Mouse (Mus musculus) forebrain, postnatal 0 days (tissue): ENCODE data around the gene Slc25a24. TPM values are rescaled to one million over a fixed set of nuclear protein-coding genes. Genes with fewer than 3 reads are reported as not detected.

Experiments used
- ATAC-seq: fragments of 200-750 bp; cut with Nextera tagmentation; 2 replicates; pipeline ENCODE4 v1.8.0; 2017; ENCODE audit warnings: mild to moderate bottlenecking, moderate library complexity
- DNase-seq: peaks from one replicate; pipeline ENCODE4 v3.0.0-alpha.2; 2015
- H3K27ac ChIP-seq: fragments of 300-500 bp; sonication (generic); 2 replicates; pipeline ENCODE4 v1.5.1; 2014; ENCODE audit warnings: low read depth, mild to moderate bottlenecking, antibody characterized with exemption, low read length, moderate library complexity, mixed read lengths
- H3K27me3 ChIP-seq: fragments of 300-500 bp; sonication (generic); 2 replicates; pipeline ENCODE4 v1.6.1; 2014; ENCODE audit warnings: mild to moderate bottlenecking, low read length, mixed read lengths; ENCODE audit not compliant: insufficient read depth
- H3K36me3 ChIP-seq: fragments of 300-500 bp; sonication (generic); 2 replicates; pipeline ENCODE4 v1.6.1; 2014; ENCODE audit warnings: mild to moderate bottlenecking, moderate library complexity; ENCODE audit not compliant: insufficient read depth
- H3K4me1 ChIP-seq: fragments of 300-500 bp; sonication (generic); 2 replicates; pipeline ENCODE4 v1.6.1; 2014; ENCODE audit warnings: antibody characterized with exemption; ENCODE audit not compliant: insufficient read depth
- H3K4me2 ChIP-seq: fragments of 300-500 bp; sonication (generic); 2 replicates; pipeline ENCODE4 v1.6.1; 2014; ENCODE audit warnings: low read depth, mild to moderate bottlenecking, moderate library complexity
- H3K4me3 ChIP-seq: fragments of 300-500 bp; sonication (generic); 2 replicates; pipeline ENCODE4 v1.5.1; 2014; ENCODE audit warnings: low read depth, low read length, mixed read lengths
- H3K9ac ChIP-seq: fragments of 300-500 bp; sonication (generic); 2 replicates; pipeline ENCODE4 v1.6.1; 2014; ENCODE audit warnings: mild to moderate bottlenecking
- H3K9me3 ChIP-seq: fragments of 300-500 bp; sonication (generic); 2 replicates; pipeline ENCODE4 v1.6.1; 2016; ENCODE audit warnings: low read length
- CTCF ChIP-seq: sonication (generic); IDR thresholded peaks from 2 replicates; pipeline ENCODE4 v1.5.1; 2016; ENCODE audit warnings: antibody characterized with exemption, control low read depth, low read depth
- WGBS: fragments of 180-500 bp; shearing (Covaris S2); extraction: QIAGEN DNeasy Blood & Tissue Kit; methylation state at CpG from one replicate; pipeline ENCODE4 v1.1.7; 2014; 5-methylcytosine and 5-hydroxymethylcytosine counted together
- polyA plus RNA-seq: library from polyadenylated mRNA; unstranded; fragments of >200 nt; fragmentation: Nextera tagmentation; extraction: Ambion mirVana; gene quantifications from 2 replicates; pipeline ENCODE4 v1.2.1, GENCODE M21; 2015
- total RNA-seq: library from RNA; depleted of rRNA; stranded (reverse); fragments of >200 nt; gene quantifications from 2 replicates; pipeline ENCODE4 v1.2.3, GENCODE M21; 2014

Gene Slc25a24
- total and polyA plus RNA-seq, 2 experiments from 2014 or later, result 2.7 to 5.2 TPM

GRCm38 (mm10) chr3:109152561-109152960 is 29.6 kb downstream of the Slc25a24 start:
- Histone ChIP-seq H3K4me1 (no peaks in the 10 kb centered on the region), H3K27ac (no peak overlapping the region), H3K9me3 (no peaks in the 10 kb centered on the region), H3K36me3 (no peaks in the 10 kb centered on the region), H3K4me3 (no peak overlapping the region), H3K9ac (no peak overlapping the region), H3K4me2 (no peak overlapping the region), H3K27me3 (no peaks in the 10 kb centered on the region)
- WGBS, result 51% methylated on average over 4 of the region's 4 CpGs
- DNase-seq (no peak), ATAC-seq (no peak)
- no peak for TF ChIP-seq CTCF

- ATAC-seq (no peak), DNase-seq (no peak)
- H3K9ac ChIP-seq, result no peak overlapping the region
- H3K27me3 ChIP-seq, result no peaks in the 10 kb centered on the region
- WGBS, result 94% methylated on average over 6 of the region's 6 CpGs
- no peaks in the 10 kb centered on the region for H3K4me1 ChIP-seq
- H3K4me2 ChIP-seq, result no peak overlapping the region
- no peak for TF ChIP-seq CTCF
- H3K9me3 ChIP-seq, result no peaks in the 10 kb centered on the region
- no peak overlapping the region for H3K27ac ChIP-seq
- no peaks in the 10 kb centered on the region for H3K36me3 ChIP-seq
- H3K4me3 ChIP-seq, result no peak overlapping the region
Observed at GRCm38 (mm10) chr3:109153410-109153809, 30.5 kb downstream of the Slc25a24 start.

- WGBS, result 93% methylated on average over 4 of the region's 4 CpGs
- TF ChIP-seq CTCF, result no peak
- ATAC-seq (no peak), DNase-seq (no peak)
- H3K27ac ChIP-seq, result no peak overlapping the region
- H3K36me3 ChIP-seq, result no peaks in the 10 kb centered on the region
- H3K9me3 ChIP-seq, result no peaks in the 10 kb centered on the region
- no peak overlapping the region for H3K4me2 ChIP-seq
- H3K4me1 ChIP-seq, result no peaks in the 10 kb centered on the region
- H3K27me3 ChIP-seq, result no peaks in the 10 kb centered on the region
- H3K4me3 ChIP-seq, result no peak overlapping the region
- H3K9ac ChIP-seq, result no peak overlapping the region
Observed at GRCm38 (mm10) chr3:109155926-109156669, 33.1 kb downstream of the Slc25a24 start.

- Histone ChIP-seq H3K4me1 (no peaks in the 10 kb centered on the region), H3K9me3 (no peaks in the 10 kb centered on the region), H3K4me2 (no peak overlapping the region), H3K4me3 (no peak overlapping the region), H3K27me3 (no peaks in the 10 kb centered on the region), H3K9ac (no peak overlapping the region), H3K36me3 (no peaks in the 10 kb centered on the region), H3K27ac (no peak overlapping the region)
- DNase-seq (no peak), ATAC-seq (no peak)
- 84% methylated on average over 3 of the region's 3 CpGs for WGBS
- TF ChIP-seq CTCF, result no peak
Observed at GRCm38 (mm10) chr3:109157481-109157880, 34.5 kb downstream of the Slc25a24 start.

- Histone ChIP-seq H3K9me3 (no peaks in the 10 kb centered on the region), H3K4me2 (no peak overlapping the region), H3K4me3 (no peak overlapping the region), H3K4me1 (no peaks in the 10 kb centered on the region), H3K36me3 (0 out of 2 replicates have a peak, but pooled peaks cover 4% of the 10 kb centered on the region), H3K9ac (no peak overlapping the region), H3K27me3 (no peaks in the 10 kb centered on the region), H3K27ac (no peak overlapping the region)
- 75% methylated on average over 2 of the region's 2 CpGs for WGBS
- DNase-seq (no peak), ATAC-seq (no peak)
- TF ChIP-seq CTCF, result no peak
Observed at GRCm38 (mm10) chr3:109164088-109164487, 41.1 kb downstream of the Slc25a24 start.

- Histone ChIP-seq H3K36me3 (0 out of 2 replicates have a peak, but pooled peaks cover 4% of the 10 kb centered on the region), H3K4me1 (no peaks in the 10 kb centered on the region), H3K9me3 (no peaks in the 10 kb centered on the region), H3K27me3 (no peaks in the 10 kb centered on the region), H3K4me2 (no peak overlapping the region), H3K4me3 (no peak overlapping the region), H3K9ac (no peak overlapping the region), H3K27ac (no peak overlapping the region)
- DNase-seq (no peak), ATAC-seq (no peak)
- TF ChIP-seq CTCF, result no peak
- WGBS, result 93% methylated on average over 1 of the region's 1 CpGs
Observed at GRCm38 (mm10) chr3:109164644-109165043, 41.7 kb downstream of the Slc25a24 start.

GRCm38 (mm10) chr3:109165214-109165829 is 42.4 kb downstream of the Slc25a24 start:
- DNase-seq (no peak), ATAC-seq (no peak)
- 94% methylated on average over 8 of the region's 8 CpGs for WGBS
- 0 out of 2 replicates have a peak, but pooled peaks cover 4% of the 10 kb centered on the region for H3K36me3 ChIP-seq
- H3K4me1 ChIP-seq, result no peaks in the 10 kb centered on the region
- H3K27me3 ChIP-seq, result no peaks in the 10 kb centered on the region
- no peak overlapping the region for H3K4me2 ChIP-seq
- no peak overlapping the region for H3K9ac ChIP-seq
- no peak overlapping the region for H3K27ac ChIP-seq
- H3K9me3 ChIP-seq, result no peaks in the 10 kb centered on the region
- TF ChIP-seq CTCF, result no peak
- H3K4me3 ChIP-seq, result no peak overlapping the region
